Mouse (Mus musculus): ENCODE results near the gene Ect2. TPM values are rescaled to one million over a fixed set of nuclear protein-coding genes. Genes with fewer than 3 reads are reported as not detected.

The Ect2 gene
- polyA plus RNA-seq, 1 experiment = 0.71 TPM

DNA sequence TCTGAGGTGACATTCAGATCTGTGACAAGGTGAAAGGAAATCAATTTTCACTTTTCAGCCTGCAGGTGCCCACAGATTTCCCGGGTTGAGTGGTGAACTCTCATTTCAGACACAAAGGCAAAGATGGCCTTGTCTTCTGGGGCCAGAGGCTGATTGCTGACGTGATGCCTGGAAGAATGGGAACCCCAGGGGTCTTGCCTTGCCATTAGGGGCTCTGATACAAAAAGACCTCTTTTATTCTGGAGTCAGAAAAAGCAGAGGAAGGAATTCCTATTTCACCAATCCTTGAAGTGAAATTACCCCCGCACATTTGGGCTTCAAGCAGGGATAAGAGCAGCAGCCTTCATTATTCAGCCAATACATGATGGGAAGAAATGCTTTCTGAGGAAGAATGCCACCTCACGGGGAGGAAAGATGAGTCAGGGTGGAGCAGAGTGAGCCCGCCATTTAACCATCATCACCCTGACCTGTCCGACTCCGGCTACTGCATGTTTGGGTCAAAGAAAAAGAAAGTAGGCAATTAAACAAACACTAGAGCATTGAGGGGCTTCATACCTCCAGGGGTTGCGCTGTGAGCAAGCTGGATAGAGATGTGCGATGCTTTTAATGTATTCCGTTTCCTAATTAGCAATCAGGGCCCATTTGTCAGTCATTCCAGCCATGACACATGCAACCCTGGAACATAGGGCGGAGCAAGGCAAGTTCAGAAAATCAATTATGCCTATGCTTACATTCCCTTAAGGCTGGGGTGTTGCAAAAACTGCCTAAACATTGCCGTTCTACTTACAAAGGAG lies 94.0 kb downstream of the Ect2 start:
- H3K4me3 ChIP-seq (ENCODE audit: insufficient read depth, low read length) = no peak overlapping the region
- TF ChIP-seq POLR2A (IDR thresholded peaks at IDR 0.05; ENCODE audit: extremely low read depth, insufficient read depth, low read length) (no peak), CTCF (IDR thresholded peaks at IDR 0.05; ENCODE audit: extremely low read depth, insufficient read depth, low read length) (no peak)
- H3K27ac ChIP-seq (ENCODE audit: insufficient read depth, low read length) = no peak overlapping the region
- no peaks in the 10 kb centered on the region for H3K4me1 ChIP-seq (ENCODE audit: control insufficient read depth, insufficient read depth, low read length)

DNA sequence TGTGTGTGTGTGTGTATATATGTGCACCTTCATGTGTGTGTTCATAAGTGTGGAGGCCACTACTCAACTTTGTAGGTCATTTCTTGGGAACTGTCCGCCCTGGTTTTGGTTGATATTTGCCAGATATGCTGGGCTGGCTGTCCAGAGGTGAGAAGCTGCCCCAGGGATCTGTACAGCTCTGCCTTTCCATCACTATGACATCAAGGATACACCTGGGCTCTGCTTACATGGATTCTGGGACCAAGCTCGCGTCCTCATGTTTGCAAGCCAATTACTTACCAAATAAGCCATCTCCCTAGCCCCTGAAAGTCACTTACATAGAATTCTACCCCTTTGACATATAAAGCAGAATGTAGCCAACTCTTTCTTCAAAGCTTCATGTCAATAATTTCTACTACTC lies 98.2 kb downstream of the Ect2 start:
- TF ChIP-seq POLR2A (IDR thresholded peaks at IDR 0.05; ENCODE audit: extremely low read depth, insufficient read depth, low read length) (no peak), CTCF (IDR thresholded peaks at IDR 0.05; ENCODE audit: extremely low read depth, insufficient read depth, low read length) (no peak)
- Histone ChIP-seq H3K4me3 (ENCODE audit: insufficient read depth, low read length) (no peak overlapping the region), H3K4me1 (ENCODE audit: control insufficient read depth, insufficient read depth, low read length) (no peaks in the 10 kb centered on the region), H3K27ac (ENCODE audit: insufficient read depth, low read length) (no peak overlapping the region)

DNA sequence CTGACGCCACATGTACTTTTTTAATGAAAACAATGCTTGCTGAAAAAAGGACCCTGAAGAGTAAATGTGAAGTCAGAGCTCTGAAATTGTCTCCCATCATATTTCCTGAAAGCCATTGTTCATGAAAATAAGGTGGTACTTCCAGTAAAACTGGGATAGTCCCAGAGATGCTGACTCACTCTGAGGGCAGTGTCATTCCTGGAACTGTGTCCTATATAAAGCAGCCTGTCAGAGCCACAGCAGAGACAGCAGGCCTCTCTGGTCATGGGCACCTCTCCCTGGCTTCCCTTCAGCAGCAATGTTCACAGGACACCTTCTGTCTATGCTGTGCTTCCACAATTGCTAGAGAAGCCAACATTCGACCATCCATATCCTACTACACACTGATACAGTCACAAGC lies 98.9 kb downstream of the Ect2 start:
- Histone ChIP-seq H3K27ac (ENCODE audit: insufficient read depth, low read length) (no peak overlapping the region), H3K4me3 (ENCODE audit: insufficient read depth, low read length) (no peak overlapping the region), H3K4me1 (ENCODE audit: control insufficient read depth, insufficient read depth, low read length) (no peaks in the 10 kb centered on the region)
- no peak for TF ChIP-seq POLR2A (IDR thresholded peaks at IDR 0.05; ENCODE audit: extremely low read depth, insufficient read depth, low read length)
- TF ChIP-seq CTCF (IDR thresholded peaks at IDR 0.05; ENCODE audit: extremely low read depth, insufficient read depth, low read length) = no peak

Other genes with a start within 250 kb of the Ect2 start
- gene Nceh1, start 29.1 kb upstream of the Ect2 start, polyA plus RNA-seq (2012; rRNA removed) = 61.1 and 62.1 TPM in 2 replicates
- 2.1 and 2.4 TPM in 2 replicates for gene Tnfsf10, start 163.2 kb upstream of the Ect2 start, polyA plus RNA-seq (2012; rRNA removed)
- 0.02 and 0.09 TPM in 2 replicates for gene Ghsr, start 217.5 kb upstream of the Ect2 start, polyA plus RNA-seq (2012; rRNA removed)

Data from cortical plate, adult 2 months (tissue).